Mouse (Mus musculus) midbrain, embryonic 15.5 days (tissue): Measurements from ENCODE around the gene Rgs9. TPM values are rescaled to one million over a fixed set of nuclear protein-coding genes. Genes with fewer than 3 reads are reported as not detected.
A peak's percentile ranks its signal among the peaks of the same experiment; 100 is the strongest.

ENCODE experiments used
- ATAC-seq: fragments of 200-750 bp; cut with Nextera tagmentation; replicated peaks from 2 replicates; pipeline ENCODE4 v1.8.0; 2017; ENCODE audit warnings: moderate TSS enrichment
- H3K27ac ChIP-seq: fragments of 300-500 bp; sonication (generic); 2 replicates; pipeline ENCODE4 v1.5.1; 2015; ENCODE audit warnings: mild to moderate bottlenecking, inconsistent platforms
- H3K27me3 ChIP-seq: fragments of 300-500 bp; sonication (generic); replicated peaks from 2 replicates; pipeline ENCODE4 v1.6.1; 2015; ENCODE audit warnings: inconsistent platforms
- H3K36me3 ChIP-seq: fragments of 300-500 bp; sonication (generic); replicated peaks from 2 replicates; pipeline ENCODE4 v1.6.1; 2015; ENCODE audit warnings: inconsistent platforms
- H3K4me1 ChIP-seq: fragments of 300-500 bp; sonication (generic); 2 replicates; pipeline ENCODE4 v1.6.1; 2015; ENCODE audit warnings: inconsistent platforms
- H3K4me2 ChIP-seq: fragments of 300-500 bp; sonication (generic); 2 replicates; pipeline ENCODE4 v1.6.1; 2015; ENCODE audit warnings: inconsistent platforms, mild to moderate bottlenecking, moderate library complexity
- H3K4me3 ChIP-seq: fragments of 300-500 bp; sonication (generic); 2 replicates; pipeline ENCODE4 v1.5.1; 2015; ENCODE audit warnings: mild to moderate bottlenecking, inconsistent platforms
- H3K9ac ChIP-seq: fragments of 300-500 bp; sonication (generic); 2 replicates; pipeline ENCODE4 v1.6.1; 2015; ENCODE audit warnings: mild to moderate bottlenecking, inconsistent platforms
- H3K9me3 ChIP-seq: fragments of 300-500 bp; sonication (generic); 2 replicates; pipeline ENCODE4 v1.6.1; 2016; ENCODE audit warnings: inconsistent platforms
- WGBS: fragments of 180-500 bp; shearing (Covaris S2); methylation state at CpG from one replicate; pipeline ENCODE4 v1.1.7; 2015; ENCODE audit warnings: mixed read lengths; 5-methylcytosine and 5-hydroxymethylcytosine counted together
- polyA plus RNA-seq: library from polyadenylated mRNA; unstranded; fragments of >200 nt; fragmentation: Nextera tagmentation; extraction: Ambion mirVana; gene quantifications from 2 replicates; pipeline ENCODE4 v1.2.1, GENCODE M21; 2015

The Rgs9 gene
- polyA plus RNA-seq, 1 experiment from 2014 or later: 16.0 TPM

GRCm38 (mm10) chr11:109258941-109259910, 38.7 kb downstream of the Rgs9 start:
- no peaks in the 10 kb centered on the region for H3K4me1 ChIP-seq
- no peak overlapping the region for H3K4me2 ChIP-seq
- H3K9ac ChIP-seq: no peak overlapping the region
- H3K4me3 ChIP-seq: no peak overlapping the region
- ATAC-seq: peak; percentile 48; the same call in 1 of the 2 replicates
- no peaks in the 10 kb centered on the region for H3K9me3 ChIP-seq
- peak overlapping the region; percentile 29; the same call in 1 of the 2 replicates for H3K27ac ChIP-seq
- WGBS: 81% methylated on average over 32 of the region's 32 CpGs
- H3K27me3 ChIP-seq: no peaks in the 10 kb centered on the region
- H3K36me3 ChIP-seq: no peaks in the 10 kb centered on the region

- H3K27ac ChIP-seq: no peak overlapping the region
- H3K27me3 ChIP-seq: no peaks in the 10 kb centered on the region
- H3K9me3 ChIP-seq: no peaks in the 10 kb centered on the region
- no peak for ATAC-seq
- H3K9ac ChIP-seq: no peak overlapping the region
- no peak overlapping the region for H3K4me3 ChIP-seq
- 86% methylated on average over 2 of the region's 2 CpGs for WGBS
- no peaks in the 10 kb centered on the region for H3K4me1 ChIP-seq
- H3K36me3 ChIP-seq: no peaks in the 10 kb centered on the region
- H3K4me2 ChIP-seq: no peak overlapping the region
Observed at GRCm38 (mm10) chr11:109257824-109258223, 40.1 kb downstream of the Rgs9 start.

GRCm38 (mm10) chr11:109255022-109255421, 42.9 kb downstream of the Rgs9 start:
- Histone ChIP-seq H3K27ac (no peak overlapping the region), H3K4me2 (no peak overlapping the region), H3K36me3 (no peaks in the 10 kb centered on the region), H3K9ac (no peak overlapping the region), H3K27me3 (no peaks in the 10 kb centered on the region), H3K9me3 (no peaks in the 10 kb centered on the region), H3K4me3 (no peak overlapping the region), H3K4me1 (no peaks in the 10 kb centered on the region)
- 81% methylated on average over 4 of the region's 4 CpGs for WGBS
- ATAC-seq: no peak

- H3K9me3 ChIP-seq: no peaks in the 10 kb centered on the region
- H3K4me3 ChIP-seq: no peak overlapping the region
- H3K4me1 ChIP-seq: no peaks in the 10 kb centered on the region
- no peak for ATAC-seq
- H3K27me3 ChIP-seq: no peaks in the 10 kb centered on the region
- 53% methylated on average over 5 of the region's 5 CpGs for WGBS
- no peak overlapping the region for H3K9ac ChIP-seq
- H3K4me2 ChIP-seq: no peak overlapping the region
- no peaks in the 10 kb centered on the region for H3K36me3 ChIP-seq
- H3K27ac ChIP-seq: no peak overlapping the region
Observed at GRCm38 (mm10) chr11:109252483-109252882, 45.4 kb downstream of the Rgs9 start.

- H3K27me3 ChIP-seq: no peaks in the 10 kb centered on the region
Observed at GRCm38 (mm10) chr11:109250566-109250965, 47.4 kb downstream of the Rgs9 start.

GRCm38 (mm10) chr11:109246920-109247319, 51.0 kb downstream of the Rgs9 start:
- Histone ChIP-seq H3K4me1 (0 out of 2 replicates have a peak, but pooled peaks cover 5% of the 10 kb centered on the region), H3K4me2 (no peak overlapping the region), H3K9me3 (no peaks in the 10 kb centered on the region), H3K4me3 (no peak overlapping the region), H3K9ac (no peak overlapping the region), H3K27me3 (no peaks in the 10 kb centered on the region), H3K36me3 (no peaks in the 10 kb centered on the region), H3K27ac (no peak overlapping the region)
- 82% methylated on average over 3 of the region's 3 CpGs for WGBS
- ATAC-seq: no peak

More at GRCm38 (mm10) chr11:109250566-109250965, 47.4 kb downstream of the Rgs9 start:
- Histone ChIP-seq H3K9ac (no peak overlapping the region), H3K4me1 (no peaks in the 10 kb centered on the region), H3K27ac (no peak overlapping the region), H3K36me3 (no peaks in the 10 kb centered on the region), H3K4me2 (no peak overlapping the region), H3K4me3 (no peak overlapping the region), H3K9me3 (no peaks in the 10 kb centered on the region)
- no peak for ATAC-seq
- 84% methylated on average over 4 of the region's 4 CpGs for WGBS

- H3K4me2 ChIP-seq: peak overlapping the region; percentile 32
- no peaks in the 10 kb centered on the region for H3K36me3 ChIP-seq
- peak; percentile 81 for ATAC-seq
- H3K4me3 ChIP-seq: no peak overlapping the region
- H3K9me3 ChIP-seq: no peaks in the 10 kb centered on the region
- WGBS: 28% methylated on average over 23 of the region's 23 CpGs
- no peaks in the 10 kb centered on the region for H3K27me3 ChIP-seq
- 0 out of 2 replicates have a peak, but pooled peaks cover 5% of the 10 kb centered on the region for H3K4me1 ChIP-seq
- 0 out of 2 replicates have a peak overlapping the region, but pooled peaks have one; percentile 21 for H3K9ac ChIP-seq
- peak overlapping the region; percentile 58 for H3K27ac ChIP-seq
Observed at GRCm38 (mm10) chr11:109244635-109245360, 53.1 kb downstream of the Rgs9 start.

GRCm38 (mm10) chr11:109240126-109240525, 57.8 kb downstream of the Rgs9 start:
- H3K27ac ChIP-seq: no peak overlapping the region
- no peak overlapping the region for H3K9ac ChIP-seq
- 68% methylated on average over 4 of the region's 4 CpGs for WGBS
- H3K27me3 ChIP-seq: no peaks in the 10 kb centered on the region
- H3K9me3 ChIP-seq: no peaks in the 10 kb centered on the region
- H3K4me1 ChIP-seq: peaks cover 15% of the 10 kb centered on the region; the same call in 1 of the 2 replicates
- H3K4me2 ChIP-seq: no peak overlapping the region
- no peaks in the 10 kb centered on the region for H3K36me3 ChIP-seq
- no peak for ATAC-seq
- H3K4me3 ChIP-seq: no peak overlapping the region

GRCm38 (mm10) chr11:109238671-109239070, 59.3 kb downstream of the Rgs9 start:
- H3K9ac ChIP-seq: no peak overlapping the region
- H3K4me2 ChIP-seq: no peak overlapping the region
- no peaks in the 10 kb centered on the region for H3K9me3 ChIP-seq
- H3K36me3 ChIP-seq: no peaks in the 10 kb centered on the region
- H3K27ac ChIP-seq: no peak overlapping the region
- 88% methylated on average over 6 of the region's 6 CpGs for WGBS
- no peaks in the 10 kb centered on the region for H3K27me3 ChIP-seq
- ATAC-seq: no peak
- no peak overlapping the region for H3K4me3 ChIP-seq
- peaks cover 10% of the 10 kb centered on the region; the same call in 1 of the 2 replicates for H3K4me1 ChIP-seq

- no peak overlapping the region for H3K4me3 ChIP-seq
- H3K9me3 ChIP-seq: no peaks in the 10 kb centered on the region
- no peak for ATAC-seq
- H3K4me2 ChIP-seq: no peak overlapping the region
- WGBS: 42% methylated on average over 8 of the region's 8 CpGs
- no peaks in the 10 kb centered on the region for H3K36me3 ChIP-seq
- peaks cover 10% of the 10 kb centered on the region; the same call in 1 of the 2 replicates for H3K4me1 ChIP-seq
- H3K27ac ChIP-seq: no peak overlapping the region
- no peak overlapping the region for H3K9ac ChIP-seq
- H3K27me3 ChIP-seq: no peaks in the 10 kb centered on the region
Observed at GRCm38 (mm10) chr11:109237796-109238195, 60.1 kb downstream of the Rgs9 start.

- H3K4me3 ChIP-seq: no peak overlapping the region
- no peak overlapping the region for H3K9ac ChIP-seq
- H3K27me3 ChIP-seq: no peaks in the 10 kb centered on the region
- no peak for ATAC-seq
- H3K27ac ChIP-seq: no peak overlapping the region
- H3K9me3 ChIP-seq: no peaks in the 10 kb centered on the region
- H3K36me3 ChIP-seq: no peaks in the 10 kb centered on the region
- 78% methylated on average over 3 of the region's 3 CpGs for WGBS
- H3K4me1 ChIP-seq: peaks cover 10% of the 10 kb centered on the region; the same call in 1 of the 2 replicates
- no peak overlapping the region for H3K4me2 ChIP-seq
Observed at GRCm38 (mm10) chr11:109233627-109234026, 64.3 kb downstream of the Rgs9 start.

GRCm38 (mm10) chr11:109232811-109233210, 65.1 kb downstream of the Rgs9 start:
- H3K27me3 ChIP-seq: no peaks in the 10 kb centered on the region
- no peak for ATAC-seq
- no peaks in the 10 kb centered on the region for H3K36me3 ChIP-seq
- H3K27ac ChIP-seq: no peak overlapping the region
- H3K4me3 ChIP-seq: no peak overlapping the region
- H3K4me1 ChIP-seq: peaks cover 4% of the 10 kb centered on the region; the same call in 1 of the 2 replicates
- H3K9me3 ChIP-seq: no peaks in the 10 kb centered on the region
- 72% methylated on average over 6 of the region's 6 CpGs for WGBS
- H3K9ac ChIP-seq: no peak overlapping the region
- no peak overlapping the region for H3K4me2 ChIP-seq
